Mouse (Mus musculus): ENCODE data around the gene Ahnak. TPM values are rescaled to one million over a fixed set of nuclear protein-coding genes. Genes with fewer than 3 reads are reported as not detected.
"Not testable (repeated sequence)": the region's sequence is repeated elsewhere in the genome, so short reads cannot be mapped to it uniquely, and the experiment has no call there.

The Ahnak gene
- total RNA-seq, 2 experiments from 2014 or later, result 13.8 to 15.7 TPM

DNA sequence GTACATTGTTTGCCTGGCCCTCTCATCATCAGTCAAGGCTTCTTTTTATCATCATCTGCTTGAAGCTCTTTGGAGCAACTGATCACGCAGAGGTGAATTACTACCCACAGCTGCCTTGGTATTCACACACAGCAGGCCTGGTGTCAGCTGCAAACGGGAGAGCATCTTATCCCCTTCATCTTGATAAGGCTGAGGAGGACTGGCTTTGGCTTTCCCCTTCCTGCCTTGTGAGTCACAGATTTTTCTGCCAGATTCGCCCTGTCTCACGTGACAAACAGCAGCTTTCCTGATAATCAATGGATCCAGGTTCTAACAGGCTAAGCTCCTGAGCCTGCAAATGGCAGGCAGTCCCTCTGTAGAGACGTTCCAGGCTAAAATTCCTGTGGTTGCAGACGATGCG, 90.8 kb downstream of the Ahnak start:
- ATAC-seq (replicated peaks; ENCODE audit: low FRiP score, poor library complexity, severe bottlenecking), result no peak

DNA sequence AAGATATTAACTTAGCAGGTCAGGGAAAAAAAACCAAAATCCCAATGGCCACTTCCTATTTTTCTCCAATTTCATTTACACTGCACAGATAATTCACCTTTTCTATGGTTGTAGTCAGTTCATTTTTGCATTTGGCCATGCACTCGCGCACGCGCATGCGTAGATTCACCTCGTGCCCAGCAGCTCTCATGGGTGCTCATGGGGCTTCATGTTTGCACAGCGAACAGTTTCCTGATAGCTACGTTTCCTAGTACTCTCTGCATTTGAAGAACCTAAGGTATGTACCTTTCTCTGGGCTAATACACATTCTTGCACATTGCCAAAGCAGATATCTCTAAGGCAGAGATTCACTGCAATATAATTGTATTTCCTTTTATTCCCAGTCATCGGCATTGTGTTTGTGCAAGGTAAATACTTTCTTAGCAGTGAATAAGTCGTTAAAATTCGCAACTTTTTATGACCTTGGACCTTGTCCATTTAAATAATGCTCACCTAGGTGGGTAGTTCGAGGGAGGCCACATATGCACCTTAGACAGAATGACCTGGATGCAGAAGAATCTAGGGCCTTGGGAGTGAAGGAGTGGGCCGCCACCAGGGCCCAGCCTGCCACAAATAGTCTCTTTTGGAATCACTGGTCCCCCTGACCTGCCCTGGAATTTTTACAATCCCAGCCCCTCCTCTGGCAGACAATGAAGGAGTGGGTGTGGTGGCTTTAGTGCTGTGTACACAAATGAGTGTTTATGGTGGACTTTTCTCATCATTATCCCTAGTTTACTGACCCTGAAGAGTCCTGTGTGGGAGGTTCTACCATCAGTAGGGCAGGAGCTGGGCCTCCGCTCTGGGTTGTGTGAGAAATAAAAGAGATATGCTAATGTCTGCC, 92.5 kb downstream of the Ahnak start:
- ATAC-seq (replicated peaks; ENCODE audit: low FRiP score, poor library complexity, severe bottlenecking), result no peak

DNA sequence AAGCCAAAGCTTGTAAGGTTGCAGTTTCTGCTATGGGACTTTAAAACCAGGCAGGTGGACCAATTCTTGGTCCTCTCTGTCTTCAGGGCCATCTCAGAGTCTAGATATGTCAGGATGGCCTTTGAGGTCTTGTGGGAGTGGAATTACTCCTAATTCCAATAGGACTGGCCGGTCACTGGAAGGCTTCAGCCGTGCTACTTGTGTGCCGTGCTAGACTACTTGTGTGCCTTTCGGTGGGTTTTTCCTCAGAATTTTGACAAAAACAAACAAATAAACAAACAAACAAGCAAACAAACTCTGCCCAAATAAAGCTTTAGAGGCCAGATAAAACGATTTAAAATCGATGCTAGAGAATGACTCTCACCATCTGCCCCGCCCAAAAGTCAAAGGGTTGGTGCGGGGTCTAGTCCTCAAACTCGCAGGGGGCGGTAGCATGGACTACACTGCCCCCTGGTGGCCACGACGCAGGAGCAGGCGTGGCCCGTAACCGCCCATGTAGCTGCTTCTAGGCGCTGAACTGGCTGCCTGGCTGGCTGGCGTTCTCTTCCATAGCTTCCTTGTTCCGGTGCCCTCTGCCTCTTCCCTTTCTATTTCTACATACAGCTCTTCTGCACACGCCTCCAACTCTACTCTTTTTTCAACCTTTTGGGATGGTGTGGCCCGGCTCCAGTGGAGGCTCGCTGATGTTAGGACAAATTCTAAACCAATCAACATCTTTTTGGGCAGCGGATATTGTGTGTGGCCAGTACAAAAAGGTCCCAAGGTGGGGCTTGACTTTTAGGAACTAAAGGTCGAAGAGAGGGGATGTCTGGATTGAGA, 93.3 kb downstream of the Ahnak start:
- ATAC-seq (replicated peaks; ENCODE audit: low FRiP score, poor library complexity, severe bottlenecking), result peak; percentile 84

DNA sequence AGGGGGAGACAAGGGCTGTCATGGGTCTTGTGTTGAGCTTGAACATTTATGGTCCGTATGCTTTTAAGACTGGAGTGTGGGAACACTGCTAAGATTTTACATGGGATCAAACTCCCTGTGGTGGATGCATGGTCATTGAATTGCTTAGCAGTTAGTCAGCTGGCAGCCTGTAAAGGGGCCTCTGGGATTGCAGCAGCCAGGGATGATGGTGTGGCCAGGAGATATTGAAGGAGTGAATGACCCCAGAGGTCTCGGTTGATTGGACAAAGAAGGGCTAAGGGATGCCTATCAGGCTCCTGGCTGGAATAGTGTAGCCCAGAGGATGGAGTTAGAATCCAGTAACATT, 93.9 kb downstream of the Ahnak start:
- ATAC-seq (replicated peaks; ENCODE audit: low FRiP score, poor library complexity, severe bottlenecking), result no peak

DNA sequence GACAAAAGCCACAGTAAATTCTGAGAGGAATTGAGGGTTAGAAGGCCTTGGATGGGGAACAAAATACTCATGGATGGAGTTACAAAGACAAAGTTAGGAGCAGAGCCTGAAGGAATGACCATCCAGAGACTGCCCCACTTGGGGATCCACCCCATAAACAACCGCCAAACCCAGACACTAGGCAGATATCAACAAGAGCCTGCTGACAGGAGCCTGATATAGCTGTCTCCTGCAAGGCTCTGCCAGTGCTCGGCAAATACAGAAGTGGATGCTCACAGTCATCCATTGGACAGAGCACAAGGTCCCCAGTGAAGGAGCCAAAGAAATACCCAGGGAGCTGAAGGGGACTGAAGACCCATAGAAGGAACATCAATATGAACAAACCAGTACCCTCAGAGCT, 94.8 kb downstream of the Ahnak start:
- ATAC-seq (replicated peaks; ENCODE audit: low FRiP score, poor library complexity, severe bottlenecking), result not testable (repeated sequence)

DNA sequence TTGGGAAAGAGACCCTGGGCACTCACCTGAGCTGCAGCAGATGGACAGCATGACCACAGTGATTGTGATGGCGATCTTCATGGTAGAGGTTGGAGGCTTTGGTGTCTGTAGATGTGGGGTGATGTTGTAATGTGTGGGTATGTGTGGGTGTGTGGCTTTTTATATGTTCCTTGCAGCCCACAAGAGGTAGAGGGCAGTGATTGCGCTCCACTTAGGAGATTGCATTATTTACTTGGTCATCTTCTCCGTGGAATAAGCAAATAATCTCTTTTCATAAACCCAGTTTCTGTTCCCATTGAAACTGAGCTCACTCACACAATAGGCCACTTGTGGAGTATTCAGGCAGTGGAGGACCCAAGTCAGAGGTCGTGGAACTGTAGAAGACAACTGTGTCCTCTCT, 98.7 kb downstream of the Ahnak start, which contains the start of gene Scgb1a1:
Gene Scgb1a1 (minus strand): TSS at position 138 of the 400 bp plus-strand sequence.
- ATAC-seq (replicated peaks; ENCODE audit: low FRiP score, poor library complexity, severe bottlenecking), result no peak

DNA sequence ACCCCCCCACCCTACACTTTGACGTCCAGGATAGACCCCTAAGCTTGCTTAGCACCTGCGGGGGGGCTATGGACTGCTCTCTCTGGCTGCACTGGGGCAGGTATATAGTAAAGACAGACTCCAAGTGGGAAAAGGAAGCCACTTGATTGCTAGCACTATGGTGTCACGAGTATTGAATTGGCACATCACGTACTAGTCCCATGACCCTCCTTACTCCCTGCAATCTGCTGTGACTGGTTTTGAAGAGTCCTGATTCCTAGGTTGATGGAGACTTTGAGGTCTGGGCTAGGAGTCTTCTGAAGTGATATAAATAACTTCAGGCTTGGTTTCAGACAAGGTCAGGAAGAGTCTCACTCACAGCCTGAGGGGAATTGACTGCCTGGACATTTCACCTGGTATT, 101.1 kb downstream of the Ahnak start:
- no peak for ATAC-seq (replicated peaks; ENCODE audit: low FRiP score, poor library complexity, severe bottlenecking)

DNA sequence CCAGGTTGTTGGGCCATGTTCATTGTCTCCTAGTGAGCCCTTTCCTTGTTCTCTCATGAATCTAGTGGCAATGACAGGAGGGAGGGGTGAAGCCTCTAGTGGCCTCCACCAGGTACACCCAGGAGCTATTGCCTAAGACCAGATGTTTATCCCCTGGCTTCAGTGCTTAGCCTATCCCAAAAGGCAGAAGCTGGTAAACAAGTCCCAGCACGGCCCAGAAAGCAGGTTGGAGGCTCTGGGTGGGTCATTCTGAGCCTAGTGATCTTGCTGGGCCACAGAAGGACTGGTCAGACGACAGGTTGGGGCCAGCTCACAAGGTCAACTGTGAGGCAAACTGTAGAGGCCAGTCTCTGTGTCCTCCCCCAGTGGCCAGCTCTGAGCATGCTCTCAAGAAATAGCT, 101.6 kb downstream of the Ahnak start:
- ATAC-seq (replicated peaks; ENCODE audit: low FRiP score, poor library complexity, severe bottlenecking), result no peak

DNA sequence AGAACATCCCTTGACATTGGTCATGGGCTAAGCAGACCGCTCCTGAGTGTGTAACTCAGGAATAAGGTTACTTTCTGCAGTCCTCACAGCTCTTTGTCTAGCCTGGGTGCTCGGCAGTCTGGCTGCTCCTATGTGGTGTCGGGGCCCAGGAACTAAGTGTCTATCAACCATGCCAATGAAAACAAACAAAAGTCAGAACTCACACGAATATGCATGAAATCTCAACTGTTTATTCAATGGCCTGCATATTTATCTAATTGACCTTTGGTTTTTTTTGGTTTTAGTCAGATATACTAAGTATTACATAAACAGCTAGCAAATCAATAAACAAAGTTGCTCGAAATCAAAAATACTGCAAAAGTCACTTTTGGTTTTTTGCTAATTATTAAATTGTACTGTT, 106.0 kb downstream of the Ahnak start:
- ATAC-seq (replicated peaks; ENCODE audit: low FRiP score, poor library complexity, severe bottlenecking), result no peak

DNA sequence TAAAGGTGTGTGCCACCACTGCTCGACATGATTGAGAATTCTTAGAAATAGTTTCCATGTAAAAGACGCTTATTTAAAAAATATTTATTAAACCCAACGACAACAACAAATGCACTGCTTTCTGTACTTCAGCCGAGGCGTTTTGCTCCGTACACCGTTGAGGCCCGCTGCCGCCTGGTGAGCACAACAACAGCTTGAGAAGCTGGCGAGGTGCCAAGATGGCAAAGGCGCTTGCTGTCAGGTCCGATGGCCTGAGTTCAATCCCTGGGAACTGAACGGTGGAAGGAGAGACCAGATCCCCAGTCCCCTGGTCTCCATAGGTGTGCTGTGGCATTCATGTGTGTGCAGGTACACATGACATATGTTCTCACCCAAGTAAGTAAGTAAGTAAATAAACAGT, 108.4 kb downstream of the Ahnak start:
- no peak for ATAC-seq (replicated peaks; ENCODE audit: low FRiP score, poor library complexity, severe bottlenecking)

DNA sequence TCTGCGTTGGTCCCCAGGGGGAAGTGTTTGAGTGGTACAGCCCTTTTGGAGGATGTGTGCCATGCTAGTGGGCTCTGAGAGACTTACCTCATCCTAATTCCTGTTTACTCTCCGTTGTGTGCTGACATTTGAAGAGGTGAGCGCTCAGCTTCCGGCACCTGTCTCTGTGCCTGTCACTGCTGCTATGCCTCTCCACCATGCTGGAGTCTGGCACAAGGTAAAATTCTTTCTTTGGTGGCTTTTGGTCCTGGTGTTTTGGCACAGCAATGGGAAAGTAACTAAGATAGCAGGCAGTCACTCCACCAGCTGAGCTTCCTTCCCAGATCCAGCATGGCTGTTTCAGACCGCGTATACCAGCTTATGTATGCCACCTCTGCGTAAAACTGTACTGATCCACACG, 110.7 kb downstream of the Ahnak start:
- ATAC-seq (replicated peaks; ENCODE audit: low FRiP score, poor library complexity, severe bottlenecking), result no peak

DNA sequence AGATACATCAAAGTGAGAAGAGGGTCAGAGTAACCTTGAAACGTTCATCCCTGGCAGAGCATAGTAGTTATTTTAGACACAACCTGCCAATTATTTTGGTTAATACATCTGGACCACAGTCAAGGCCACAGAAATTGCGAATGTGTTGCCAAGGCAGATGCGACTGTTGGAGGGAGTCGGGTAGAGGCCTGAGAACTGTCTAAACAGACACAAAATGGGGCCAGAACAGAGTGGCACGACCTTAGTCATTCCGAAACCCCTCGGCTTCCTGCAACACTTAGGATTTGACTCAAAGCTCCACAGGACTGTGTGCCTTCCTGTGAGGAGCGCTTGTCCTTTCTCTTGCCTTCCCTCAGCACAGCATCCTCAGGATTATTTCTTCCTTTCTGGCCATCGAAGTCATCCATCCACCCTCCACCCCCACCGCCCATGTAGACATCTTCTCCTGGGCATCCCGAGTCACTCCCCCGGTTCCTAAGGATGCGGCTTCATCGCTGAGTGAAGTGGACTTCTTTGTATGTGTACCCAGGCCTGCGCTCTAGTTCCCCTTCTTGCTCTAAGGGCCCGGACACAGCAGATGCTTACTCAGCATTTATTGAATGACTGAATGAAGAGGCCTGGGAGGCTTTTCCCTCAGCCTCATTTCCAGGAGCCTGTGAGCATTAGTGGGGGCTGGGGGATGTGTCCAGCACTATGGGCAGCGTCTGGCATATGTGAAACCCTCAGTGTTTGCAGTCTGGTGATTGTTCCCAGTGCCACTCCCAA, 111.4 kb downstream of the Ahnak start:
- no peak for ATAC-seq (replicated peaks; ENCODE audit: low FRiP score, poor library complexity, severe bottlenecking)

DNA sequence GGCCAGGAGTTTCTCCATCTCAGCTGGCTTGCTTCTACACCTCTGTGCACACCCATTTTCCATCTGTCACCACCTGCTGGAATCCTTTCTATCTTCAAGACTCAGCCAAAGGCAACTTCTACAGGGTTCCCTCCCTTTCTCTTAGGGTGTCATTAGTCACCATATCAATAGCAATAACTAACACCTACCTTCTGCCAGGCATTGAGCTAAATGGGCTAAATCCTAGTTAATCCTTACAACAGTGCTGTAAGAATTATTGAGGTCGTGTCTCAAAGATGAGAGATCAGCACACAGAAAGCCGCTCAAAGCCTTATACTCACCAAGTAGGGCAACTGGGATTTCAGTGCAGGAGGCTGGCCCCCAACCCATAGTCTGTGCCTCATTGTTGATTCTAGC, 112.0 kb downstream of the Ahnak start:
- ATAC-seq (replicated peaks; ENCODE audit: low FRiP score, poor library complexity, severe bottlenecking), result no peak

DNA sequence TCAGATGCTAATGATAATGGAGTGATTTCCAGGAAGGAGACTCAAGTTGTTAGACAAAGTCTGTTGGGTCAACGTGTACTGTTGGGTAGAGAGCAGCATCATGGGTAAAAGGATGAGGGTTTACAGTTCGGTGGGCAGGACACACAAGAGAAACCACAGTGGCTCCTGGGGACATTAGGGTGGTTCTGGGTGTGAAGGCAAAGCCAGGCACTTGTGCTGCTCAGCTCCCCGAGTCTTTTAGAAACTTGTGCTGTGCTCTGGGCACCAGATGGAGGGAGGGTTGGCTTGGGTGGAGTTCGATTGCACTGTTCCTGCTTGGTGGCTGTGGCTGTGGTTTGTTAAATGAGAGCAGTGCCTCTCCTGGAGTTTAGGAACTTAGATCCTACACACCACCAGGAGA, 114.9 kb downstream of the Ahnak start:
- no peak for ATAC-seq (replicated peaks; ENCODE audit: low FRiP score, poor library complexity, severe bottlenecking)

DNA sequence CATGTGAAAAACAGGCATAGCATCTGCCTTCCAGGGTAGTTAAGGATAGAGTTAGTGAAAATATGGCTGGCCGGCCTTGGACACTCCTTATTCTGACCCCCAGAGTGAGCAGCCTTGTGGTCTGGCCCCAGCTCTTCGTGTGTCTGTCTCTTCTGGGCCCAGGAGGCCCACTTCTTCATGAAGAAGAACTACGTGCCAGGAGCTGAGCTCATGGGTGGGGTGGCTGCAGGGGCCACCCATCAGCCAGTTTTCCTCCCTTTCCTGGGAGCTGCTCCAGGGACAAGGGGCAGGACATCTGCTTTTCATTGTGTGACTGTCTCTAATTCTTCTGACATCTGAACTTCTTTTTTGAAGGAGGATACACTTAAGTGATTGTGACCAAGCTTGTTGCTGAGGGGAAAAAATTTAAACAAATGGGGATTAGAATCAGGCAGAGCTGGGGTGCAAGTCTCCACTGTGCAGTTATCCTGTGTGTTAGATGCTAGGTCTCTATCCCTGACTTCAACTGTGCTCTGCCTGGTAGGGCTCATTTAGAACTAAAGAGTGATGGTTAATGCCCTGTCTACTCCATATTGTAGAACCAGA, 116.1 kb downstream of the Ahnak start:
- ATAC-seq (replicated peaks; ENCODE audit: low FRiP score, poor library complexity, severe bottlenecking), result no peak

DNA sequence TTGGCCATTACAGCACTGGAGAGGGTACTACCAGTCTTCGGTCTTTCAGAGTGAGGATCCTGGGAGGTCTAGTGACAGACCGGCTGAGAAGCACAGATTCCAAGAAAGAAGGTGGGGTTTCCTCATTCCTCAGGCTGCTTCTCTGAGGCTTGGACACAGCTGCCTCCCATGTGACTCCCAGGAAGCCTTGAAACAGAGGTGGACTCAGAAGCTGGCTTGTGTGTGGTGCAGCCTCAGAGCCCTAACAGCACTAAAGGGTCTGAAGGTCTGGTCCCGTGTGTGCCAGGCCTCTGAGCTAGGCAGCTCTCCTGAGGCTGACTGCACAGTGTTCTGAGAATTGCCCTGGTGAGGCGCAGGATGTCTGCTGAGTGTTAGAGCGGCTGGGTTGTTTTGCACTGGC, 117.0 kb downstream of the Ahnak start:
- ATAC-seq (replicated peaks; ENCODE audit: low FRiP score, poor library complexity, severe bottlenecking), result no peak

DNA sequence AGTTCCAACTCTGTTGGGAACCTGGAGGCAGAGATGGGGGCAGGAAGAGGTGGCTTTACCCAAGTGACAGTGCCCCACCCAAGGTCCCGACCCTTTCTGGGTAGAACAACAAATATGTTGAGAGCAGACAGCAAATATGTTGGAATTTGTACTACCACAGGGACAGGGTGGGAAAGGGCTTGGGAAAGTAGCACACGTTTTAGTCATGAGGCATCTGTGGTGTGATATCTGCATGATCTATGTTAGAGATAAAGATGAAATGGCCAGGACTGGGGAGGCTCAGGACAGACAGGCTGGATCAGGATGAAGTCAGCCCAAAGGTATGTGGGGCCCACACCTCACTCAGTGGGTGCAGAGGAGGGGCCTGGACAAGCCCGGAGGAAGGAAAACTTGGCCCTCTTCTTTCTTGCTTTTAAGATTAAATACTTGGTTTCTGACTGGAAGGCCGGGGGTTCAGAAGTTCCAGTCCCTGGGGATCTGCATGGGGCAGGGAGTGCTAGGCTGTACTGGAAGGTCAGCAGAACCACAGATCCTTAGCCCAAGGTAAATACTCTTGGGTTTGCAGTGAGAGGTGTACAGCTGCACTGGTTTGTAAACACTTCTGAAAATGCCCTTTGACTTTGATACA, 117.8 kb downstream of the Ahnak start:
- ATAC-seq (replicated peaks; ENCODE audit: low FRiP score, poor library complexity, severe bottlenecking), result no peak

DNA sequence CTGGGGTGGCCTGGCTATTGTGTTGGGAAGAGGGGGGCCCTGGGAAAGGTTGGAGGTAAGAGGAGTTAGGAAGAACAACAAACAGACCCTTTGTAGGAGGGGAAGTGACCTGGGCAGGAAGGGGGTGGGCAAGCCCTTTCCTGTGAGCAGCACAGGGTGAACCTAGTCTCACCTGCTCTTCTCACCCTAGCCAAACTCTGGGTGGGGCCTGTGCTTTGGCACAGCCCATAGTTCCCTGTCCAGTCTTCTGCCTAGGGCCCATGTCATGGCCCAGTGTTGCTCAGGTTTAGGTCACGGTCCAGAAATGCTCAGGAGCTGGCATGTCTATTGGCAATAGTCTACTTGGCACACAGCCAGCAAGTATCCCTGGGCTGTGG, 118.3 kb downstream of the Ahnak start:
- no peak for ATAC-seq (replicated peaks; ENCODE audit: low FRiP score, poor library complexity, severe bottlenecking)

DNA sequence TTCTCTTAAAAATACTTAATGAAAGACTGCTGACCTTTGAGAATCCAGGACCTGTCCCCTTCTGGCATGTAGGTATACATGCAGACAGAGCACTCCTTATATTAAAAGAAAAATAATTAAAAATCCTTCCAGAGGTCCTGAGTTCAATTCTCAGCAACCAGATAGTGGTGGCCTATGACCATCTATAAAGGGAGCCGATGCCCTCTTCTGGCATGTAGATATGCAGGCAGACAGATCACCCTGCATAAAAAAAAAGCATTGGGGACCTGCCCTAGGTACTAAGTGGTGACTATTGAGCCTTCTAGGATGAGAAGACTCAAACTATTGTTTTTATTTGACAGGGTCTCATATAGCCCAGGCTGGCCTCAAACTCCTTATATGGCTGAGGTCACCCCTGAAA, 119.5 kb downstream of the Ahnak start:
- no peak for ATAC-seq (replicated peaks; ENCODE audit: low FRiP score, poor library complexity, severe bottlenecking)

Measured in erythroid progenitor cell, adult 5-6 weeks (primary cell).